Mouse (Mus musculus): ENCODE measurements around the gene Tenm4. TPM values are rescaled to one million over a fixed set of nuclear protein-coding genes. Genes with fewer than 3 reads are reported as not detected.

The Tenm4 gene
- polyA plus RNA-seq, 1 experiment from 2014 or later = 22.1 TPM

DNA sequence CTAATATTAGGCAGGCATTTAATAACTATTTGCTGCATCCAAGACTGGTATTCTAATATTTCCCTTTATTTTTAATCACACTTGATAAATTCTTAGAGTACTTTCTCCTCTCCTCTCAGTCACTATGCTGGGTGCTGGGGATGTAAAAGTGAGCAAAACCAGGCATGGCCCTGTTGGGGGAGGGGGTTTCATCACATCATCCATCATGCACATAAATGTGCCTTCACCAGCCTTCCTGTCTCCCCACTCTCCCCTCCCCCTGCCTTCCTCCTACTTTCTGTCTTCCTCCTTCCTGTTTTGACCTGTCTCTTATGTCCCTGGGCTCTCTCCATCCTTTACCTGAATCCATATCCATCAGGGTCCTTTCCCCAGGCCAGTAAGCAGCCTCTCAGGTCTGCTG, 416.4 kb downstream of the Tenm4 start:
- DNase-seq (ENCODE audit: low spot score) = no peak
- Histone ChIP-seq H3K9me3 (no peaks in the 10 kb centered on the region), H3K27me3 (ENCODE audit: insufficient read depth, poor library complexity, severe bottlenecking) (no peaks in the 10 kb centered on the region), H3K4me1 (replicated peaks) (no peaks in the 10 kb centered on the region), H3K4me3 (no peak overlapping the region), H3K27ac (no peak overlapping the region), H3K36me3 (no peaks in the 10 kb centered on the region)

DNA sequence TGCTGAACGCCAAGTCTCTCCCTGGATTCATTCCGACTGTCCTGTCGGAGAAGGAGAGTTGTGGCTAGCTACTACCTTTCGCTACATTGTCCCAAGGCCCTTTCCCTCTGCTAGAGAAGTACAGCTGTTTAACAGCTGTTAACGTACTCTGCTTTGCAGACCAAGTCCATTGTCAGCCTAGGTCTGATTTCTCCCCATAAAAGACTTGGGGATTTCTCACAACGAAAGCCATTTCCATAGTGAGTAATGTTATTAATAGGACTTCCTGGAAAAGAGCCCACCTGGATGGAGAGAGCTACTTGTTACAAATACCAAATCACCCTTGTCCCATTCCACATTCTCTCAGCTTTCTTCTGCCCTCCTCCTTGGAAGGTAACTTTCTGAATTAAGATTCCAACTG, 417.5 kb downstream of the Tenm4 start:
- H3K4me3 ChIP-seq = no peak overlapping the region
- no peak for DNase-seq (ENCODE audit: low spot score)

DNA sequence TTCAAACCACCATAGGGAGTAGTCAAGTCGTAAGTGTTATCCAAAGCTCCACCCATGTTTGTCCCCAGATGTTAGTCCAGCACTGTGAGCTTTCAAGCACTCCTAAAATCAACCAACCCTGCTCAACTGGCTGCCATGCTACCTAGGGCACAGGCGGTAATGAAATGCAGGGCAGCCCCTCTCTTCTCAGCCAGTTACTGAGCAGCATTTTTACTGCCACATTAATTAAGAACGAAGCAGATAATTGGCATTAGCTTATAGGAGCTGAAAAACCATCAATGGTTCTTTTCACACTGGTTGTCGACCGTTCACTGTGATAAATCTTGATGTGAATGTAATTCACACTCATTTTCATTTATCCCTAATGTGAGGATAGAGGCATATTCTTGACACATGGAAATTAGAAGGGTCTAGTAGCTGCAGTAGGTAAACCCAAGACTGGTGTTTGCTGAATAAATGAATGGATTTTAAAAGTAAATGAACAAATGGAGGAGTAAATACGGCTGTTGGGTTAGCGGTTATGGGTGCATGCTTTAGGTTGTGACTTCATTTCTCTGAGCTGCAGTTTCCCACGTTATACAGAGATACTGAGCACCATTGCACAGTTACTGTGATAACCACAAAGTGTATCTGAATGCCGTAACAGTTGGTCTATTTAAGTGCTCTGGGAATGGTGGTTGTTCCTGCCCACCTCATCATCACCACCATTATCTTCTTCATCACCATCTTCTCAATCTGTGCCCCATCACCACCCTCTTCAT, 424.7 kb downstream of the Tenm4 start:
- DNase-seq (ENCODE audit: low spot score) = no peak
- Histone ChIP-seq H3K27me3 (ENCODE audit: insufficient read depth, poor library complexity, severe bottlenecking) (no peaks in the 10 kb centered on the region), H3K4me3 (no peak overlapping the region), H3K9me3 (no peaks in the 10 kb centered on the region), H3K4me1 (replicated peaks) (peaks cover 11% of the 10 kb centered on the region), H3K36me3 (no peaks in the 10 kb centered on the region), H3K27ac (no peak overlapping the region)
- 89% methylated on average over 9 of the region's 9 CpGs for WGBS

More for the DNA sequence above, 417.5 kb downstream of the Tenm4 start:
- H3K27me3 ChIP-seq (ENCODE audit: insufficient read depth, poor library complexity, severe bottlenecking) = no peaks in the 10 kb centered on the region
- 96% methylated on average over 6 of the region's 6 CpGs for WGBS
- H3K27ac ChIP-seq = no peak overlapping the region
- no peaks in the 10 kb centered on the region for H3K36me3 ChIP-seq
- H3K4me1 ChIP-seq (replicated peaks) = no peaks in the 10 kb centered on the region
- H3K9me3 ChIP-seq = no peaks in the 10 kb centered on the region

DNA sequence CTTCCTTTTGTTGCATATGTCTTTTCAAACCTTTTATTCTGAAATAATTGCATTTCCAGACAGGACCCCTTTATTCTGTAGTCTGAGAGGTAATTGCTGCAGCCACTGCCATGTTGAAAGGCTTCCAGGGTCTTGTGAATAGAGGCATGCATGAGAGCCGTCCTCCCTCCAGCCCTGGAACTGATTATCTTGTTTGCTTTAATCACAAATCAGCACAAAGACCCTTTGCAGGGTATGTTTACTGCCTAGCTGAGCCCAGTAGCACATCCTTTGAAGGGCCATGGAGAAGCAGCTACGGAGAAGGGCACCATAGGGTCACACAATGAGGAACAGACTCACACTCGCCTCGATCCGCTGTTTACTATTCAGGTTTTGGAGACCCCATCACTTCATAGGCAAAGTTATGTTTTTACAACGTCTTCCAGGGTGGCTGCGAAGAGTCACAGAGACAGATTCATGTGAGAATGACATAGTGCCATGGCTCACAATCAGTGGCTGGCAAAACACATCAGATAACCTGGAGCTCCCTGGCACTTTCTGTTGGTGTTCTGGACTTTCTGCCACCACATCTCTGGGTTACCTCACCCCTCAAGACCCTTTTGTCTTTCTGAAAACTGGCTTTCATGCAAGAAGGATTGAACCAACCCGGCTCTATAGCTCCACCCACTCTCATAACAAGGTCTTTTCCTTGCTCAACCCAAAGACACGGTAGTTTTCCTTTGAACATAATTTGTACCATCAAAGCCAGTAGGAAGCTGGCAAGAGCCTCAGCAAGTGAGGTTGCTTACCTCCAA, 425.6 kb downstream of the Tenm4 start:
- Histone ChIP-seq H3K27ac (no peak overlapping the region), H3K4me1 (replicated peaks) (peaks cover 11% of the 10 kb centered on the region), H3K9me3 (no peaks in the 10 kb centered on the region), H3K27me3 (ENCODE audit: insufficient read depth, poor library complexity, severe bottlenecking) (no peaks in the 10 kb centered on the region), H3K4me3 (no peak overlapping the region), H3K36me3 (no peaks in the 10 kb centered on the region)
- WGBS = 49% methylated on average over 9 of the region's 9 CpGs
- peak; percentile 8 for DNase-seq (ENCODE audit: low spot score)

DNA sequence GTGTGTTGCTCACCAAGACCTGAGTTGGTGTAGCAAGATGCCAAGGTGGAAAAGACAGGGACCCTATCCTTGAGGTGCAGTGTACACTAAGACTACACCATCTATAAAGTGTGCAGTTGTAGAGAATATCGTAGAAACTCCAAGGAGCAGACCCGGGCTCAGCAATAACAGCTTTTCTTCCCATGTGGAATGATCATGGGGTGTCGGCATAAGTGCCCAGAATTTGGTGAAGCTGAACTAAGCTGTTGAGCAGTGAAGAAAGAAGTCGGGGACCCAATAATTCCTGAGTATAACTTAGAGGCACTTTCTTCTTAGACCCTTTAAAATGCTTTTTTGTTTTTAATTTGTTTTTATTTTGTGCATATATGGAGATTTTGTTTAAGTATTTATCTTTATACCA, 426.8 kb downstream of the Tenm4 start:
- no peak overlapping the region for H3K27ac ChIP-seq
- WGBS = 96% methylated on average over 4 of the region's 4 CpGs
- no peaks in the 10 kb centered on the region for H3K27me3 ChIP-seq (ENCODE audit: insufficient read depth, poor library complexity, severe bottlenecking)

DNA sequence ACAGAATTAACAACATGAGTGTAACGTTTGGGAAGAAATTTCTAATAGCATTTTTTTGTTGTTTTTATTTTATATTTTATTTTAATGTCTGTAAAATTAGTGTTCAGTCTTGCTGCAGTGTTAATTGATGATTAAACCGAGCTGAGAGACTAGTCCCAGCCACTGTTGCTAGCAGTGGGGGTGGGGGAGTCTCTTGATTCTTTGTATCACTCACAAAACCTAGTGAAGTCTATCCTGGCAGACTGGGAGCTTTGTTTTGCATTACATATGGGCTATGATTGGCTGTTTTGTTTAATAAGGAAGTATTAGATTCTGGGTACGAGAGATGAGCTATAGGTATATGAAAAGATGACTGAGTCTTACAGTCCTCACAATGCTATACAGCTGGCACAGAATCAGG, 428.0 kb downstream of the Tenm4 start:
- Histone ChIP-seq H3K36me3 (no peaks in the 10 kb centered on the region), H3K27me3 (ENCODE audit: insufficient read depth, poor library complexity, severe bottlenecking) (no peaks in the 10 kb centered on the region), H3K27ac (no peak overlapping the region), H3K9me3 (no peaks in the 10 kb centered on the region), H3K4me3 (no peak overlapping the region), H3K4me1 (replicated peaks) (peaks cover 12% of the 10 kb centered on the region)
- no peak for DNase-seq (ENCODE audit: low spot score)
- WGBS = 79% methylated on average over 3 of the region's 3 CpGs

More for the DNA sequence above, 426.8 kb downstream of the Tenm4 start:
- no peaks in the 10 kb centered on the region for H3K9me3 ChIP-seq
- no peak overlapping the region for H3K4me3 ChIP-seq
- H3K4me1 ChIP-seq (replicated peaks) = peaks cover 11% of the 10 kb centered on the region
- H3K36me3 ChIP-seq = no peaks in the 10 kb centered on the region
- DNase-seq (ENCODE audit: low spot score) = no peak

DNA sequence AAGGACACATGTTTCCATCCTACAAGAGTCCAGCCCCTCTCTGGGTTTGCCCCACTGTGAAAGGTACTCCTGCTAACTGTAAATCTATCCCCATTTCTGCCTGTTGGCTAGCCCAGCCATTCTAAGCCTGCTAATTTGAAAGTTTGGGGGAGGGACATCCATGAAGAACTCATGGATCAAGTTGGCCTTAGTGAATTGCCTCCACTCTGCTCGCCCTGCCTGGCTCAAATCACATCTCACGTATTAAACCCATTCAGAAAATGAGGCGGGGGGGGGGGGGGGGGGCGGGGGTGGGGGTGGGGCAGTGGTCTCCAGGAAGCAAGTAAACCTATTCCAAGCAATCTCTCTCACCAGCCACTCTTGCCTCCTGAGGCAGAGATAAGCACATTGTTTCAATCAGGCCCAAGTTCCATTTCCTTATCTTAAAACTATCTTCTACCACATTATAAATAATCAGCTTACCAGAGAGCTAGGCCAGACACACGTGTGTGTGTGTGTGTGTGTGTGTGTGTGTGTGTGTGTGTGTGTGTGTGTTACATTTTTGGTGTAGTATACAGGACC, 429.4 kb downstream of the Tenm4 start:
- WGBS = 41% methylated on average over 5 of the region's 5 CpGs
- H3K4me3 ChIP-seq = no peak overlapping the region
- H3K36me3 ChIP-seq = no peaks in the 10 kb centered on the region
- H3K27ac ChIP-seq = no peak overlapping the region
- H3K4me1 ChIP-seq (replicated peaks) = peaks cover 18% of the 10 kb centered on the region
- no peak for DNase-seq (ENCODE audit: low spot score)
- no peaks in the 10 kb centered on the region for H3K9me3 ChIP-seq
- H3K27me3 ChIP-seq (ENCODE audit: insufficient read depth, poor library complexity, severe bottlenecking) = no peaks in the 10 kb centered on the region

DNA sequence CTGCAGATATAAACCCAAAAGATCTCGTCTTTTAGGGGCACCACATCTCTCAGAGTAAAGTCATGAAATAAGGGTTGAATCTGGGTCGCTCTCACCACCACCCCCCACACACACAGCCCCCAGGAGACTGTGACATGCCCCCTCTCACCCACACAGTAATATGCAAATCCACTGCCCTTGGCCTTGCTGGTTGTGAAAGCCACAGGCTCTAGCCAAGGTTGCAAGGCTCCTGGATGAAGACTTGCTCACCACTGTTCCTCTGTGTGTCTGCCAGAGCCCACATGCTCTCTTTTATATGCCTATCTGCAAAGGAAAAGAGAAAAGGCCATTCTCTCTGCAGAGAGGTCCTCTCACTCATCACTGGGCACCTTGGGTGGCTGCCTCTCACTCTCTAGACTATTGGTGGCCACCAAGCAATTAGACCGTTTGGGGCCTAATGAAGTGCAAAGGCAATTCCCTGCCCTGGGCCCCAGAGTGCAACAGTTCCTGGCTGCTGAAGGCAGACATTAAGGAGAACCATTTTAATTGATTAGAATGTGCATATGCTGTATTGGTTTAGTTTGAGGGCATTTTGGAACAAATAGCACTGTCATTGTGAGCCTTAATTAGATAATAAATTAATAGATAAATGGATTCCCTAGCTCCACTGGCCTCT, 433.2 kb downstream of the Tenm4 start:
- no peak overlapping the region for H3K27ac ChIP-seq
- no peak overlapping the region for H3K4me3 ChIP-seq
- WGBS = 73% methylated on average over 3 of the region's 3 CpGs
- peaks cover 7% of the 10 kb centered on the region; the same call in 1 of the 2 replicates for H3K4me1 ChIP-seq (replicated peaks)
- no peaks in the 10 kb centered on the region for H3K36me3 ChIP-seq
- H3K27me3 ChIP-seq (ENCODE audit: insufficient read depth, poor library complexity, severe bottlenecking) = no peaks in the 10 kb centered on the region
- no peaks in the 10 kb centered on the region for H3K9me3 ChIP-seq
- no peak for DNase-seq (ENCODE audit: low spot score)

DNA sequence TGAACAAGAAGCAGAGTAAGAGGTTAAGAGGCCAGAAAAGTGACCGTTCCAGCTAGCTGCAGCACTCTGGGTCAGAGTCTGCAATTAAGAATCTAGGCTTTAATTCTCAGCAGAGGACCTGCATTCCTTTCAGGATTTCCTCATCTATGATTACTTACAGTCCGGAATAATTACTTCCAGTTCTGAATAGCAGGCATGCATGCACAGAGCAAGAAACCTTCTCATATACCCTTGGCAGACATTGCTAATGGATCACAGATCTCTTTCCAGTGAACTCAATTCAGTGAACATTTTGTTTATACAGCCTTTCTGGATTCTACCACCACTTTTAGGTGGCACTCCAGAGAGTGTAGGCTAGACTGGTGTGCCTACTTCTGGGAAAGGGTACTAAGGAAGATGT, 434.3 kb downstream of the Tenm4 start:
- H3K27ac ChIP-seq = no peak overlapping the region
- no peak for DNase-seq (ENCODE audit: low spot score)
- 78% methylated on average over 2 of the region's 2 CpGs for WGBS

DNA sequence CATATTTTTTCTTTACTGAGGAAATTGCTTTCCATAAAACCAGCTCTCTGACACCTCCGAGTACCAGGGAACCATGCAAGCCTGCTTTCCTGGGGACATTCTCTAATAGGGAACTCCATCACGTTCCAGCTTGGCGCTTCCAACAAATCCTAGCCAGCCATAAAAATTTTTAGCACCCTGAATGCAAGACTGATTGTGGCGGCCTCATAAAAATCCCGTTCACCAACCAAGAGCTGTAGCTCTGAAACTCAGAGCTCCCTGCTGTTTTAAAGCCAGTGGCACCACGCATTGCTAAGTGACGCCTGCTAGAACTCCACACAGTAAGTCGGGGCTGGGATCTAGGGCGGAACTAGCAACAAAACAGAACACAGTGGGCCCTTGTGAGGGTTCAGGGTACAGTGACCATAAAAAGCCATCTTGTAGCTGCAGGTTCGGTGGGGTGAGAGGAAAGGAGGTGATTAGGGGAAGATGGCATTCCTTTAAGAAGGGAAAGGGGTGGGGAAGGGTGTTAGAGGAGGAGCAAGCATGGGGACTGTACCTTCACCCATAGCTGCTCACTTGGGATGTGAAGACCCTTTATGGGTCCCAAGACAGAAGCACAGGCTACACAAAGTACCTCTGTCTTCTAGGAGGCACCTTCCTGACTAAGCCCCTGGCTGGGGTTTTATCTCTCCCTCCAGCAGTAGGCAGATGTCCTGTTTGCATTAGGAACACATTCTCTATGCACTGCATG, 439.0 kb downstream of the Tenm4 start:
- no peaks in the 10 kb centered on the region for H3K9me3 ChIP-seq
- 60% methylated on average over 10 of the region's 10 CpGs for WGBS

More for the DNA sequence above, 434.3 kb downstream of the Tenm4 start:
- Histone ChIP-seq H3K4me1 (replicated peaks) (peaks cover 7% of the 10 kb centered on the region; the same call in 1 of the 2 replicates), H3K9me3 (no peaks in the 10 kb centered on the region), H3K27me3 (ENCODE audit: insufficient read depth, poor library complexity, severe bottlenecking) (no peaks in the 10 kb centered on the region), H3K4me3 (no peak overlapping the region), H3K36me3 (no peaks in the 10 kb centered on the region)

DNA sequence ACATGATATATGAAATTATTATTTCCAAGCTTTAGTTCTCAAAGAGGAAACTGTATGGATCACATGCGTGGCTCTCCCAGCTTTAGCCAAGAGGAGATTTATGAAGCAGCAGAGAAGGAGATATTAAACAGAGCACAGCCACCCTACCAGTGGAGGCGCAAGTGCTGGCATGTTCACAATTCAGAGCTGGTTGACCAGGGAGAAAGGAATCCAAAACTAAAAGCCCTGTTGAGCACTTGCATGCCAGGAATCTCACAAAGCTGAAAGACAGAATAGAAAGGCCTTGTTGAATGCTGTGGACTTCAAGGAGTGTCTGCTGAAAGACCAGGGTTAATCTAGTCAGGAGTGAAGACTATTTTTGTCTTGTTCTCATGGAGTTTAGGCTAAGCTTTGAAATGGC, 446.3 kb downstream of the Tenm4 start:
- Histone ChIP-seq H3K27me3 (ENCODE audit: insufficient read depth, poor library complexity, severe bottlenecking) (no peaks in the 10 kb centered on the region), H3K4me3 (no peak overlapping the region), H3K27ac (no peak overlapping the region), H3K4me1 (replicated peaks) (0 out of 2 replicates have a peak, but pooled peaks cover 4% of the 10 kb centered on the region), H3K36me3 (no peaks in the 10 kb centered on the region), H3K9me3 (no peaks in the 10 kb centered on the region)
- no peak for DNase-seq (ENCODE audit: low spot score)
- 94% methylated on average over 2 of the region's 2 CpGs for WGBS

More for the DNA sequence above, 439.0 kb downstream of the Tenm4 start:
- H3K27me3 ChIP-seq (ENCODE audit: insufficient read depth, poor library complexity, severe bottlenecking) = no peaks in the 10 kb centered on the region
- DNase-seq (ENCODE audit: low spot score) = no peak
- H3K4me3 ChIP-seq = no peak overlapping the region
- H3K27ac ChIP-seq = no peak overlapping the region
- no peaks in the 10 kb centered on the region for H3K36me3 ChIP-seq
- no peaks in the 10 kb centered on the region for H3K4me1 ChIP-seq (replicated peaks)

DNA sequence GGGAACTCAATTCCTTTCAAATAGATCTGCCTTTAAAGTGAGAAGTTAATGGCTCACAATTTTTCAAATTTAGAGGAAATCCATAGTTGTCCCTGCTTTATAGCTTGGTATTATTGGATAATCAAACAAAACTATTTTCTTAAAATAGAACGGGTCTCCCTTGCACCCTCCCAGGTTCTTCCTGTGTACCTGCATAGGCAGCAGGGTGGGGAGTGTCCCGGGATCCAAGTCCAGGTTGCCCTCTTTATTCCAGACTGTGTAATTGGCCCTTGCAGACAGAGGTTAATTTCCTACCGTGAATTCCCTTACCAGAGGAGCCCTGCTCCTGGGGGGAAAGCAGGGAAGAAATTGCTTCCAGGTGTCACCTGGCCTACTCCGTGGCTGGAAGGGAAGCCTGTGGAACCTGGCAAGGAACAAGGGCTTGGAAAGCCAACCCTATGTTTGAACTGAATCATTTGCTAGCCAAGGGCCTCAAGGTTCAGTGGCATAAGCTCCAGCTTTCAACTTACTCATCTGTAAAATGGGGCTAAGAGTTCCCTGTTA, 449.0 kb downstream of the Tenm4 start:
- H3K4me3 ChIP-seq = no peak overlapping the region
- no peaks in the 10 kb centered on the region for H3K9me3 ChIP-seq
- WGBS = 75% methylated on average over 4 of the region's 4 CpGs
- H3K4me1 ChIP-seq (replicated peaks) = 0 out of 2 replicates have a peak, but pooled peaks cover 4% of the 10 kb centered on the region
- no peaks in the 10 kb centered on the region for H3K36me3 ChIP-seq
- no peak for DNase-seq (ENCODE audit: low spot score)
- H3K27ac ChIP-seq = no peak overlapping the region
- no peaks in the 10 kb centered on the region for H3K27me3 ChIP-seq (ENCODE audit: insufficient read depth, poor library complexity, severe bottlenecking)
